Mouse (Mus musculus) adrenal gland, adult 2 months (tissue): Measurements from ENCODE around the gene Shisa2. TPM values are rescaled to one million over a fixed set of nuclear protein-coding genes. Genes with fewer than 3 reads are reported as not detected.
A peak's percentile ranks its signal among the peaks of the same experiment; 100 is the strongest.

Experiments
- DNase-seq: peaks from one replicate; pipeline ENCODE4 v3.0.0; 2021
- polyA plus RNA-seq: library from polyadenylated mRNA; depleted of rRNA; stranded (reverse); fragments of >200 nt; gene quantifications from 2 replicates; pipeline ENCODE4 v1.2.3, GENCODE M21; 2012
- total RNA-seq, 2 experiments: library from RNA; stranded (reverse); gene quantifications; 2 replicates each; pipeline ENCODE4 v1.2.3; 2021

Shisa2 gene
- total and polyA plus RNA-seq, 3 experiments, result 0.72 to 3.4 (median 1.3) TPM

- DNase-seq, result no peak
Measured at GRCm38 (mm10) chr14:59630096-59630495, 5.0 kb downstream of the Shisa2 start.

GRCm38 (mm10) chr14:59632067-59632466, 7.0 kb downstream of the Shisa2 start:
- DNase-seq, result no peak

DNA sequence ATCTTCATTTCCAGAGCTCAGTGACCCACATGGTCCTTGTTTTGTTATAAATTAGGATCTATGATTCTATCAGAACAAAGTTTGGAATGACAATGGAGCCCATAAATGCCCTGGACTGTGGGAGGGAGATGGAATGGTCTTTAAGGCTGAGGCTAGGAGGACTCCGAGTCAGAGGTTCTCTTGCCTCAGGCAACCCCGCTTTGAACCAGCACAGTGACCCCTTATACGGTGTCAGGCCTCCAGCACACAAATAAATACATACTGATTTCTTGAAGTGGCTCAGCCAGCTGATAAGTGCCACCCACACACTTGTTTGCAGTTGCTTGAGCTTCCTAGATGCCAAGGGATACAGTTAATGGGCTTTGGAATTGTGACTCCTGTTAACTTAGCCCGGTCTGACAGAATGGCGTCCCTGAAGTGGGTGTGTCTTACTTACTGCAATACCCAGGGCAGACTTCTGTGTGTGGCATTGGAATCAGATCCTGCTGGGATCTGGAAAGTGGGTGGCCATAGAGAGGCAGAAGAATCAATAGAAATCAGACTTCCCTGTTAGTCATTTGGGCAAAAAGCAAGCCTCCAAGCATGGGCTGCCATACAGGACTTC, 8.3 kb downstream of the Shisa2 start:
- no peak for DNase-seq

DNA sequence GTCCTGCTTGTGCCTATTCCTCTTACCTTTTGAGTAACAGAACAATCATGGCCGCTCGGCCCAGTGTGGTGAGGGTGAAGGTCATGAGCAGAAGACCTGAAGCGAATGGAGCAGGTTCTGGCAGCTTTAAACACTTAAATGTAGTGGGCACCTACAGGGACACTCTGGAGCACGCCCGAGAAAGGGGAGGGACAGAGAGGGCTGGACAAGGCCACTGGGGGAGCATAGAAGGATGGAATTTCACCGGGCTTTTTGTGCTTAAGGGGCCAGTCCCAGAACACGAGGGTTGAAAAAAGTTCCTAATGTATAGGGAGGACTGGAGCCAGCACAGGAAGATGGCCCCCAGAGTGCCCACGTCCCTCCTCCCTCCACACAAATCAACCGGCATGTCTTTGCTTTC, 8.9 kb downstream of the Shisa2 start:
- DNase-seq, result peak; percentile 15

DNA sequence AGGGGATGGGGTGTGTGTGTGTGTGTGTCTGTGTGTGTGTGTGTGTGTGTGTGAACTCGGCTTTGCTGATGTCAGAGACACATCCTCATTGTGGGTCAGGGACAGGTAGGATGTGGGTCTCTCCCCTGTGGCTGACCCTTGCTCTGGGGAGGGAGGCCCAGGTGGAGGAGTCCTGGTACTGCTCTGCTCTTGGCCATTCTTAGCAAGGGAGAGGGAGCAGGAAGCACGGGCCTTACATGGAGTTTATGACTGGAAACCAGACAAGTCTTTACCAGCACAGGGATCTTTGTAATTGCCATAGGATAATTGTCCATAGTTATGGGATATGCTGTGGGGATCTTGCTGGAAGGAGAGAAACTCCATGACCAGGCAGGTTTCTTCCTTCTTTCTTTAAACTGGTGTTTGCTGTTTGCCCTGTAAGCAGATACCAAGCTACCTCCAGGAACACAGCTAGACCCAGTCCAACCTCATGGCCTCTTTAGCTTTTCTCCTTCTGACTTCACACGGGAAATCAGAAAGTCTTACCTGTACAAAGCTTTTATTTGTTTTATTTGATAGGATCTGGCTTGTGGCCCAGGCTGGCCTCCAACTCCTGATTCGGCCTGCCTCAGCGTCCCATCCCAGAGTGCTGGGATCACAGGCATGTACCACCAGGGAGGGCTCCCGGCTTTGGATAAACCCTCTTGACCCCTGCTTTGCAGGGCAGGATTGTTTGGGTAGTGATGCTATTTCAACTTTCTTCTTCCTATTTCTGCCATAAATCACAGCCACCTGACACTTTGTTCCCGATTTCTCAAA, 14.0 kb downstream of the Shisa2 start:
- DNase-seq, result no peak

GRCm38 (mm10) chr14:59641856-59642255, 16.7 kb downstream of the Shisa2 start:
- no peak for DNase-seq

DNA sequence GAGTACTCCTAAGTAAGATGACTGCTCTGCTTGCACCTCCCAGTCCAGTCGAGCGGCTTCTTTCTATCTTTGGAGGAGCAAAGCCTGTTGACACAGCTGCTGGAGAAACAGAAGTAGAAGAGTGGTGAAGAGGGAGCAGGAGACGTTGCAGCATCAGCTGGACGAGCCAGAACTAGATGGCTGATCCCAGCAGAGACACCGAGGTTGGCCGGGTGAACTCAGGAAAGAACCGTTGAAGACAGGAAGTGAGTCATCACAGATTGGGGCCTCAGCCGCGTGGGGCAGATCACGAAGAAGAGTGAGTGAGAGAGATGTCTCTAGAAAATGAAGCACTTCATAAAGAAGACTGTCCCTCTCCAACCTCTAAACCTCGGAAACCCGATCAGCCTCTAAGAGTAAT, 18.5 kb downstream of the Shisa2 start:
- no peak for DNase-seq

DNA sequence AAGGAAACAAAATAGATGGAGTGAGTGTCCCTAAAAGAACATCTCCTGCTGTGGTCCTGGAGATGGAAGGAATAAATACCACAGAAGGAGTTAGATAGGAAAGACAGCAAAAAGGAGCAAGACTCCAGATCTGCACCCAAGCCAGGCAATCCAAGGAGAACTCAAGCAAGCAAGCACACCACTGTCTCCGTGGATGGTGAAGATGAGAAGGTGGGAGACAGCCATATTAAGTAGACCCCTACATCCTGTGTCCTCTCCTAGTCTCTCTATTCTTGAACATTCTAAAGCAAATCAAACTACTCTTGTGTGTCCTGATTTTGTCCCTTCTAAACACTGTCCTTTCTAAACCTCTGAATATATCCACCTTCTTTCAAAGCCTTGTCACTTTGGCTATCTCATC, 19.1 kb downstream of the Shisa2 start:
- no peak for DNase-seq

GRCm38 (mm10) chr14:59644896-59645295, 19.8 kb downstream of the Shisa2 start:
- DNase-seq, result no peak

DNA sequence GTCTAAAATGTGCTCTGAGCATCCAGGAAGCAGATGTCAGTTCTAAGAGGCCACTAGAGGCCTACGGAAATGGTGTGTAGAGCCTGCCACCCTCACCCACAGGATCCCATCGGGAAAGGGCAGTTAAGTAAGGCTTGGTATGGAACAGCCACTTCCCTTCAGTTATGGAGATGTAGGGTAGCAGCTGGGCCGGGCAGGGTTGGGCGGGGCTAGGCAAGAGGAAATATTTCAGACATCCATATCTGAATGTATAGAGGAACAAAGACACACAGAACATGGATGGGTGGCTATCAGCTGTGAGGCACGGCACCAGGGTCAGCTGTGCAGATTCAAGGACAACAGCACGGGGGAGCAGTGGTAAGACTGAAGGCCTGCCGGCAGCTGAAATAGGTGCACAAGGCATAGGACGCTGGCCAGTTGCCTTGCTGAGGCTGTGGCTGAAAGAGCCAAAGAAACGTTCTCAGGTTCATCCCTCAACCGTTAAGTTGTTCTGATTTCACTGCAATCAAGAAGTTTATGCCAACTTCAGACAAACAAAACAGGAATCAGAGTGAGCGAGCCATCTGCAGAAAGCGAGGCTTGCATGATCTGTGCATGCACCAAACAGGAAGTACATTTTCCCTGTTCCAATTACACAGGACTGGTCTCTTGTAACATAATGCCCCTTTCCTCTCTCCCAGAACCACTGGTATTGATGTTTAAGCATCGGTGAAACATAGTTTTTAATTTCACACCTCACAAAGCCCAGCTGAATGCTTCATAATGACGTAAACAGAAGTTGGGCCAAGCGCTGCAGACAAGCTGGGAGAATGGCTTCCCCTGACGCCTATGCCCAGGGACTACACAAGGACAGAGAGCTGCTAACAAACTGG, 22.0 kb downstream of the Shisa2 start:
- DNase-seq, result peak; percentile 53

DNA sequence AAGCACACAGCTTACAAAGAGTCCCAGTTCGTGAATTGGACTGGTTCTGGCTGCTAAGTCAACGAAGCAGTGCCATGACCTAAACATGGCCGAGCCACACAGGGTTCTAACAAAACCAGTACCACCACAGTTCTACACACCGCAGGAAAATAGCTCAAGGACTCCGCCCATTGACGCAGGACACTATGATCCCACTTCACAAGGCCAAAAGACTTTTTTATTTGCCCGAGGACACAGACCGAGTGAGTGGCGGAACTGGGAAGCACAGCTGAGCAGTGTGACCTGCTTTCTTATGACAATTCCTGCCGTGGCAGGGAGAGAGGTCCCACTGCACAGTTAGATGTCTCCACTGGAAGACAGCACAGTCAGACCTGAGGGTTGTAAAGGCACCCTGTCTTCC, 23.5 kb downstream of the Shisa2 start:
- peak; percentile 28 for DNase-seq

DNA sequence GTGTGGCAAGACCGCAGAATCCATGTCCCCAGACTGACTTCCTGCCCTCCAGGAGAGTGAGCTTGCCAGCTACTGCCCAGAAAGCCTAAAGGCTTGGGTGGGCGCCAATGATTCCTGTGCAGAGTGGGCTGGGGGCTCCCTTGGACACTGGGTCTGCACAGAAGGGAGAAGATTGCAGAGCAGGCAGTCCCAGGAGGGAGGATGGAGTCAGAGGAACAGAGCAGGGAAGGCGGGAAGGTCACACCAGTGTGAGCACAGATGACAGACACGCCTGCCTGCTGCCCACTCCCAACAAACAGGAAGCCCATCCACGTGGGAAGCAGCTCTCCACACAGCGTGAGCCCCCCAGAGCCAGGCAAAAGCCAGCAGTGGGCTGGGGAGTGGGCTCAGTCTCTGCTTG, 24.2 kb downstream of the Shisa2 start:
- no peak for DNase-seq

- no peak for DNase-seq
Measured at GRCm38 (mm10) chr14:59656591-59656990, 31.5 kb downstream of the Shisa2 start.

GRCm38 (mm10) chr14:59657098-59657497, 32.0 kb downstream of the Shisa2 start:
- DNase-seq, result no peak

DNA sequence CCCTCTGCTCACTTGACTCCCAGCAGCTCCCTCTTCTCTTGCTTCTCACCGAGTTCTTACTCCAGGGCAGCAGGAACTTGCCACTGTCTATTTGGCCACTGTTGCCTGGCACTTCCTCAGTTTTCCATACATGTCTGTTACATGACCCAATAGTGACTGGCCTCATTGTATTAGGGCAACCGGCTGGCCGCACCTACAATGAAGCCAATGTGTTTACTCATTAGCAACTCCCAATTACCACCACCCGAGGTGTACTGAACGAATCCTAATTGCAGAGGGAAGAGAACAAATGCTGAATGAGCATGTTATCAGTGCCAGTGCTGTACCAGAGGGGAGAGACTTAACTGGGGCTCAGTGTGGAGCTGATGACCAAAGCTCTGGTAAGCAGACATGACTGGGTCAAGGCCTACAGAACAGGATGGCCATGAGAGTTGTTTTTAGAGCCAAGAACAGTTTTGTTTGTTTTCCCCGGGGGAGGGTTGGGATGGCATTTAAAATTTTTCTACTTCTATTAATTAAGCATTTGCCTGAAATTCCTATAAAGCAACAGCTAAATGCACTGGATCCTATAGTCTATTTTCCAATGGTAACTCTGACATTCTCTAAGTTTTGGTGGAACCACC, 47.9 kb downstream of the Shisa2 start:
- DNase-seq, result peak; percentile 60

DNA sequence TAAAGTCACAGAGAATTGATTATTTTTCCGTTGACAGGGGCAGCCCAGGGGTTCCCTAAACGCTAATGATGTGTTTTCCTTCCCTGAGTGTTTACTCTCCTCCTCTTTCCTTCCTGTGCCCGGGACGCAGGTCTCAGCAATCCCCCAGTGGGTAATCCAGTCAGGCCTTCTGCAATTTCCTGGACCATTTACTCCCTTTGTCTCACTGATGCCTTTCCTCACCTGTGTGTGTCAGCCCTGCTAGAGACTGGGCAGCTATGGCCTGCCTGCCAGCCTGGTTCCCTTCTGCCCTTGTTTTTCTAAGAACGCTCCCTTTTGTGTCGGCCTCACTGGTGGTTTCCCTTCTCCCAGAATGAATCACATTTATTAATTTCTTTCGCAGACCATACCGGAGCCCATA, 49.4 kb downstream of the Shisa2 start:
- no peak for DNase-seq

DNA sequence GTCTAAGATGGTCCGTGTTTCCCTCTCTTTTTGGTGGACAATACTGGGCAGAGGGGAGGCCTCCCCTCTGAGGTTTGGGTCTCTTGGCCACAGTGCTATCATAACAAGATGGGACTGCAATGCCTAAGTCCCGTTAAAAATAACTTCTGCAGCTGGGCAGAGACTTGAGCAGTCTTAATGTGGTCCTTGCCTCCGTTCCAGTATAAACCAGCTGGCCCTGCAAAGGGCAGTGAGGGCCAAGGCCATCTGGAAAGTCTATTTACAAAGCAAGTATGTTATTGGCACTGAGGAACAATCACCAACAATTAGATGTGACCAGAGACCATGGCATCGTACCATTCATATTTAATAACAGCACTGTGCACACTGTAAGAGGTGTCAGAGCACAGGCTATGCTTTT, 50.2 kb downstream of the Shisa2 start:
- peak; percentile 5 for DNase-seq

DNA sequence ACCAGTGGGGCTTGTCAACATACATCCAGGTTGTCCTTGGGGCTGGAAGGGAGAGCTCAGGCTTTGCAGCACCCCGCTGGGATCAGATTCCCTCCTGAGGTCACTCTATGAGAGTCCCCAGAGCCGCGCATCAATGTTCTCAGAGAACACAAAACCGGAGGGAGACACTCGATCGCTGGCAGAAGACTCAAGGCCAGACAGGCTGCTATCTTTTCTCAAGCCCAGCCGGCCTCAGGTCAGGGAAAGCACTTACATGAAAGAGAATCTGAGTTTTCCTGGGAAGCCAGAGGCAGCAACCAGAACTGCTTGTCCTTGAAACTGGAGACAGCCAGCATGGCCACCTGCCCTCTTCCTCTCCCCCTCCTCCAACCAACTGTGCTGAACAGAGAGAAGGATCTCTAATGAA, 52.5 kb downstream of the Shisa2 start:
- DNase-seq, result peak; percentile 54
